Mouse (Mus musculus): Measurements from ENCODE around the gene Rit1.
"Not testable (repeated sequence)": the region's sequence is repeated elsewhere in the genome, so short reads cannot be mapped to it uniquely, and the experiment has no call there.

Gene Rit1

GRCm38 (mm10) chr3:88716399-88717197, at the start of gene Rit1:
Gene Rit1 (plus strand): TSS chr3:88716838.
- in situ Hi-C loops (cut with MboI; ENCODE audit: low sequenced_read_pairs) = no loop called here

- in situ Hi-C loops (cut with MboI; ENCODE audit: low sequenced_read_pairs) = no loop called here
Observed at GRCm38 (mm10) chr3:88677399-88677798, 39.2 kb upstream of the Rit1 start.

GRCm38 (mm10) chr3:88683814-88684213, 32.8 kb upstream of the Rit1 start:
- in situ Hi-C loops (cut with MboI; ENCODE audit: low sequenced_read_pairs) = no loop called here

GRCm38 (mm10) chr3:88684236-88684979, 32.2 kb upstream of the Rit1 start:
- in situ Hi-C loops (cut with MboI; ENCODE audit: low sequenced_read_pairs) = no loop called here

DNA sequence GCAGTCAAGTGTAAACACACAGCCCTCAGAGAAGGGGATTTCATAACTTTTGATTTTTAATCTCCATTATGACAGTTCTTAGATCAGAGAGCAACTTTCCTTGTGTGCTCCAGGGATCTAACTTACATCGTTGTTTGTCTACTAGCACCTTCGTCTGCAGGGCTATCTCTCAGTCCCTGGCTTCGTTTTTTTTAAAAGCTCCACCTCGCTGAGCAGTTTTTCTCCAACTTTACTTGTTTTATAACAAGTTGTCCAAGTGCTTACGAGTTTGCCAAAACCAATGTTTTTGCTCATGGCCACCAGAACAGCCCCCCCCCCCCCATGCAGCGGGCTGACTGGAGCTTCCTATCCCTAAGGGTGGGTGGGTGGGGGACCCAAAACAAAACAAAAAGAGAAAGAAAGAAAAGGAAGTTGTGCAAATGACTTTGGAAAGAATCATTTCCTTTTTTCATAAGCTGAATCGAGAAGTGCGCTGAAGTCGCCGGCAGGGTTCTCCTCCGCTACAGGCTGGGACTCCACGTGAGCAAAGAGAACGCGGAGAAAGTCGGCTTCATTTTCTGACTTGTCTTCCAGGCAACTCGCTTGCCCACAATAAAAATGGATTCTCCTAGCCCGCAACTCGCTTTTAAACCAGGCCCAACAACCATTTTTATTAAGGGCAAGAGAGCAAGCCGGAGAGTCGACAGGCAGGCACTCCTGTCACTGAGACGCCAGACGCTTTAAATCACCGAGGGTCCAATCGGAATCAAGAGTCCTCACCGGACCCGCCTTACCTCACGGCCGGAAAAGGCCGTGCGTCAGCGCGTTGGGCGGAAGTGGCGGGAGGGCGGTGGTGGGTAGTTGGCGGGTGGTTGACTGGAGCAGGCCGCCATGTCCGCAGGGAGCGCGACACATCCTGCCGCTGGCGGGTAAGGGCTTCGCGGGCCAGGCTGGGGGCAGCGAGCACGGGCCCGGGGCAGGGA, 31.4 kb upstream of the Rit1 start, which contains the start of gene Khdc4:
Gene Khdc4 (plus strand): TSS at position 824 of the 962 bp plus-strand sequence.
- in situ Hi-C loops (cut with MboI; ENCODE audit: low sequenced_read_pairs) = no loop called here

DNA sequence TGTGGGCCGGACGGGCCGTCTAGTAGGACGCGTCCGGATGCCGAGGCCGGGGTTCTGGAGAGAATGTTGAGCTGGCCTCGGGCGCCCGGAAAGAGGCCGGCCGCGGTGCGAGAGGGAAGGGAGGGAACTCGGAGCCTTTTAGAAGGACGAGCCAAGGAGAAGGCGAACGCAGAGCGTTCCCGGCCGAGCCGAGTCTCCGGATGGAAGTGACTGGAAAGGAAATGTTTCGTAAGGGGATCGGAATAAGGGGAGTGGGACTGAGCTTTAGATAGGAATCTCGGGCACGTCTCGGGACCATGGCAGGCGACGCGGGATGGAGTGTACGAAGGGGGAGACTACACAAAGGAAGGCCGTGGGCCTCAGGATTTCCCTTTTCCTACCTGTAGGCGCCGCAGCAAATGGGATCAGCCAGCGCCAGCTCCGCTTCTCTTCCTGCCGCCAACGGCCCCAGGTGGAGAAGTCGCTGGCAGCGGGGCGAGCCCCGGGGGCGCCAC, 30.6 kb upstream of the Rit1 start:
- in situ Hi-C loops (cut with MboI; ENCODE audit: low sequenced_read_pairs) = no loop called here

DNA sequence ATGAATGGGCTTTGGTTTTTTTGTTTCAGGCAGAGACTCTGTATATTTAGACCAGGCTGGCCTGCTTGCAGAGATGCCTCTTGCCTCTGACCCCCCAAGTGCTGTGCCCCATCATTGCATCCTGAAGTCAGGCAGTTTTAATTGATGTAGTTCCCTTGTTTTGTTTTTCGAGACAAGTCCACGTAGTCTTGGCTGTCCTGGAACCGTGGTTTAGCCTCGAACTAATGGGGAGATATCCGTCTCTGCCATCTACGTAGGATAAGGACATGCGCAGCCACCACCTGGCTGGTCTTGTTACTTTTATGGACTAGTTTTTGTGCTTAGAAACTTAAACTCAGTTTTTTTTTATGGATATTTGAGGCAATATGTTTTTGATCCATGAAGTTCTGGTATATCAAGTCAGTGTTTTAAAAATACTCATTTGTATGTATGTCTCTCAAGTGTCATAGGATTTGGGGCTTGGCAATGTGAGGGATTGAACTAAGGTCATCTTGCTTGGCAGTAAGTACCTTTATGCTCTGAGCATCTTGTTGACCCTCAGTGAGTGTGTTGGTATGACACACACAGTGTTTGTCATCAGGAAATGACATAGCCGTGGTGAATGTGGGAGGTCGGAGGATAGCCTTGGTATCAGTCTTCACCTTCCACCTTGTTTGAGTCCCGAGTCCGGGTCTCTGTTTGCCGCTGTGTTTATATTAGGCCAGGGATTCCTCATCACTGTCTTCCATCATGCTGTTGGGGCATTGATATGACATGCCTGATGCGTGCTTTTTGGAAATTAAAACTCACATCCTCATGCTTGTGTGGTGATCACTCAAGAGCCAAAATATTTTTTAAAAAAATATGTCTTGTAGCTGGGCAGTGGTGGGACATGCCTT, 29.7 kb upstream of the Rit1 start:
- in situ Hi-C loops (cut with MboI; ENCODE audit: low sequenced_read_pairs) = no loop called here

DNA sequence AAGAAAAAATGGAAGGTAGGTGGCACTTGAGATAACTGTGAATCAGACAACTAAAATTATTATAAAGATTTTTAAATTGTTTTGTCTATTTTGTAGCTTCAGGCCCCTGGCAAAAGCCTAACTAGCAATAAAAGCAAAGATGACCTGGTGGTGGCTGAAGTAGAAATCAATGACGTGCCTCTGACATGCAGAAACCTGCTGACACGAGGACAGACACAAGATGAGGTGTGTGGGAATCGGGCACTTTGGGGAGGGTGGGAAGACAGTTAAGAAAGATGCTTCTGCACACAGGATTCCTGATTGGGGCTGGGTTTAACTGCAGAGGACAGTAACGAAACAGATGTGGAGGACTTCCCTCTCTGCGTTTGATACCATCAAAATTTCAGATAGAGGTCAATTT, 27.6 kb upstream of the Rit1 start:
- in situ Hi-C loops (cut with MboI; ENCODE audit: low sequenced_read_pairs) = no loop called here

DNA sequence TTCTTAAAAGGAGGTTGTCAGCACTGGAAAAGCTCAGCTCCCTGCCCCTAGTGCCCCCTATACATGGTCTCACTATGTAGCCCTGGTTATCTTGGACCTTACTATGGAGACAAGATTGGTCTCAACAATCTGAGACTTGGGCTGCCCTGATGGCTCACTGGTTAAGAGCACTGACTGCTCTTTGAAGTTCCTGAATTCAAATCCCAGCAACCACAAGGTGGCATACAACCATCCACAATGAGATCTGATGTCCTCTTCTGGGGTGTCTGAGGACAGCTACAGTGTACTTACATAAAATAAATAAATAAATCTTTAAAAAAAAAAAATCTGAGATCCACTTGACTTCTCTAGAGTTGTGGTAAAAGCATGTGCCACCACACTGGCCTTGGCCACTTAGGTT, 21.1 kb upstream of the Rit1 start:
- in situ Hi-C loops (cut with MboI; ENCODE audit: low sequenced_read_pairs) = no loop called here

GRCm38 (mm10) chr3:88698051-88698450, 18.6 kb upstream of the Rit1 start:
- in situ Hi-C loops (cut with MboI; ENCODE audit: low sequenced_read_pairs) = no loop called here

DNA sequence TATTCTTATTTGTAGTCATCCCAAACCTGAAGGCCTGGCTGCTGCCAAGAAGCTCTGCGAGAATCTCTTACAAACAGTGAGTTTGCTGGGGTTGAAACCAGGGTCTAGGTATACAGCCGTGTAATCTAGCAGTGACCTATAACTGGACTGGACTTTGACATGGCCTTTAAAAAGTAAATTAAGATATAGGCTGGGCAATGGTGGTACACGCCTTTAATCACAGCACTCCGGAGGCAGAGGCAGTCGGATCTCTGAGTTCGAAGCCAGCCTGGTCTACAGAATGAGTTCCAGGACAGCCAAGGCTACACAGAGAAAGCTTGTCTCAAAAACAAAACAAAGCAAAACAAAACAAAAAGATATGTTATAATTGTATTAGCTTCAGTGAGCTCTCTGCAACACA, 17.8 kb upstream of the Rit1 start:
- in situ Hi-C loops (cut with MboI; ENCODE audit: low sequenced_read_pairs) = no loop called here

- in situ Hi-C loops (cut with MboI; ENCODE audit: low sequenced_read_pairs) = no loop called here
Observed at GRCm38 (mm10) chr3:88700247-88700646, 16.4 kb upstream of the Rit1 start.

DNA sequence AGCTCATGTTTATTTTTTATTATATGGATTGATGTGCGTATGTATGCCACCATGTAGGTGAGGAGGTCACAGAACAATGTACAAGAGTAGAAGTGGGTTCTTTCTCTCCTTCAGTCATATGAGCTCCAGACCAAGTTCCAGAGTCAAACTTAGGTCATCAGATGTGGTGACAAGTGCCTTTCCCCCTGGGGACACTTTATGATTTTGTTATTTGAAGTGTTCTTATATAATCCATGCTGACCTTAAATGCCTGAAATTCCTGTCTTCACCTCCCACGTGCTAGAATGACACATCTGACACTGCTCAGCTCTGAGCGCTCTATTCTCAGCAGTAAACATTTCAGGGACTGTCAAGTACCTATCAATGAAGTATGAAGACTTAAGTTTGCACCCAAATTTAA, 15.4 kb upstream of the Rit1 start:
- in situ Hi-C loops (cut with MboI; ENCODE audit: low sequenced_read_pairs) = no loop called here

GRCm38 (mm10) chr3:88713709-88714108, 2.9 kb upstream of the Rit1 start:
- in situ Hi-C loops (cut with MboI; ENCODE audit: low sequenced_read_pairs) = no loop called here

GRCm38 (mm10) chr3:88714725-88715124, 1.9 kb upstream of the Rit1 start:
- in situ Hi-C loops (cut with MboI; ENCODE audit: low sequenced_read_pairs) = no loop called here

GRCm38 (mm10) chr3:88715716-88716115, 922 bp upstream of the Rit1 start:
- in situ Hi-C loops (cut with MboI; ENCODE audit: low sequenced_read_pairs) = not testable (repeated sequence)

DNA sequence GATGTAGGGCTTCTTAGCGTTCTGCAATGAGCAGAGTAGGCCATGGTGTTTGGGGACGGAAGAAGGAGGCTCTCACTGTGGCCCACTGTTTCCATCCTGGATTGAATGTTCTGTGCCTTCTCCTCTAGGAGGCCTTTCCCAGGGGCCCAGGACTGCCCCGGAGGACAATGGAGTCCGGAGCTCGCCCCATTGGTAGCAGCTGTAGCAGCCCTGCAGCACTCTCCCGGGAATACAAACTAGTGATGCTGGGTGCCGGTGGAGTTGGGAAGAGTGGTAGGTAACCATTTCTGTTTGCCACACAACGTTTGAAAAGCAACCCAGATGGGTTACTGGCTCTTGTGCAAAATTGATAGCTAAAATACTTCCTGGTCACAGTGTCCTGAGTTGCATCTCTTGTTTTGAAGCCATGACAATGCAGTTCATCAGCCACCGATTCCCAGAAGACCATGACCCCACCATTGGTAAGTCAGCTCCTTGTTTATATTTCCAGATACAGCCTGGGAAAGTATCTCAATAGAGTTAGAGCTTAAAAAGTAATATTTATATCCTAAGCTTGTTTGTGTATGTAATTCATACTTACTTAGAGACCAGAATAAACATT, 660 bp downstream of the Rit1 start:
- in situ Hi-C loops (cut with MboI; ENCODE audit: low sequenced_read_pairs) = no loop called here

DNA sequence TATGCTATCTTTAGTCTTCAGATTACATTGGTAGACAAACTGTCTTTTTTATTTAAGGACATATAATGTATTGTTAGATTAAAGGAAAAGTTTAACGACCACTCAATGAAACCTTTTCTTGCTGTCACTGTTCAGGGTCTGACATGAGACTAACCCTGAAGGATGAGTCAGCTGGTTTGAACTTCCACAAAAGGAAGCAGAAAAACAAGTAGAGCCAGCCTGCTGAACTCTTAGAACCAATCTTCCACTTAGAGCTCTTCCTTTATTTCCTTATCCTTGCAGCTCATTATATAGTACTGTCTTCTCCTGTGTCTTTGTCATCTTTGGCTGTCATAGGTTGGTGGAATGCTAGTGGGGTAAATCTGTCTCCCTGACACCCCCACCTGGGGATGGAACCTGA, 1.2 kb downstream of the Rit1 start:
- in situ Hi-C loops (cut with MboI; ENCODE audit: low sequenced_read_pairs) = no loop called here

DNA sequence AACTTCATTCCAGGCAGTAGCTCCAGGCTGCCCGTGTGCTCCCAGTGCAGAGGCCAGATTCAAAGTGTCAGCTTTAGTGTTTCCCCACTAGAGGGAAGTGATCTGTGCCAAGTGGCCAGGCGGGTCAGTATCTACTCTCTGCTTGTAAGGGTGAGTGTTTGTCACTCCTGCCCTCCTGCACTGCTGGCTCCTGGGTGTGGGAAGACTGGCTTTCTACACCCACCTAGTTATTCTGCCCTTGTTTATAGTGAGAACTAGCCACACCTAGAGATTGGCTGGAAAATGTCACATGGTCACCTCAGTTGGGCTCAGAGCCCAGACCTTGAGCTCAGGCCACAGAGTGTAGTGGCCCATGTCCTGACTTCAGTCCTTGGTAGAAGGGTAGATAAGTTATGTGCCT, 2.5 kb downstream of the Rit1 start:
- in situ Hi-C loops (cut with MboI; ENCODE audit: low sequenced_read_pairs) = no loop called here

DNA sequence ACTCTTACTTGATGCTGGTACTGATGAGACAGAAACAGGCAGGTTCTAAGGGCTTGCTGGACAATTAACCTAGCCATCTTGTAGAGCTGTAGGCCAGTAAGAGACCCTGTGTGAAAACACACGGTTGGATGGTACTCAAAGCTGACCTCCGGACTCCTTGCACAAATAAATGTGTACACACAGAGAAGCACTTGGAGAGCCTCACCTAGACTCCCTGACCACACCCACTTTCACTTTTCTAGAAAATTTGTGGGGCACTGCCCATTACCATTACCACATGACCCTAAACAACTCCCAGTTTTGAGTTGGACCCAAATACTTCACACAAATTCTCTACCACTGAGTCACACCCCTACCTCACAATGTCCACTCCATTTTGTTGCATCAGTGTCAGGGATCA, 19.9 kb downstream of the Rit1 start:
- in situ Hi-C loops (cut with MboI; ENCODE audit: low sequenced_read_pairs) = no loop called here

All from CH12F3 (cell line).